Mouse (Mus musculus) forebrain, embryonic 14.5 days (tissue): ENCODE measurements around the gene Msi2. TPM values are rescaled to one million over a fixed set of nuclear protein-coding genes. Genes with fewer than 3 reads are reported as not detected.

Experiments
- ATAC-seq: fragments of 200-750 bp; cut with Nextera tagmentation; 2 replicates; pipeline ENCODE4 v1.8.0; 2017; ENCODE audit warnings: mild to moderate bottlenecking, moderate library complexity
- DNase-seq: peaks from one replicate; pipeline ENCODE4 v3.0.0-alpha.2; 2015; ENCODE audit warnings: low spot score
- H3K27ac ChIP-seq: fragments of 300-500 bp; sonication (generic); 2 replicates; pipeline ENCODE4 v1.5.1; 2014; ENCODE audit warnings: low read depth, mild to moderate bottlenecking, control low read depth, low read length, moderate library complexity
- H3K27me3 ChIP-seq: fragments of 300-500 bp; sonication (generic); replicated peaks from 2 replicates; pipeline ENCODE4 v1.6.1; 2014; ENCODE audit warnings: low read length, control low read depth, mixed read lengths; ENCODE audit not compliant: control insufficient read depth, insufficient read depth
- H3K36me3 ChIP-seq: fragments of 300-500 bp; sonication (generic); 2 replicates; pipeline ENCODE4 v1.6.1; 2014; ENCODE audit warnings: low read length, control low read depth; ENCODE audit not compliant: control insufficient read depth, insufficient read depth
- H3K4me1 ChIP-seq: fragments of 300-500 bp; sonication (generic); 2 replicates; pipeline ENCODE4 v1.6.1; 2014; ENCODE audit warnings: antibody characterized with exemption, low read length, control low read depth; ENCODE audit not compliant: control insufficient read depth, insufficient read depth
- H3K4me2 ChIP-seq: fragments of 300-500 bp; sonication (generic); 2 replicates; pipeline ENCODE4 v1.6.1; 2014; ENCODE audit warnings: mild to moderate bottlenecking, control low read depth, low read length
- H3K4me3 ChIP-seq: fragments of 300-500 bp; sonication (generic); 2 replicates; pipeline ENCODE4 v1.5.1; 2014; ENCODE audit warnings: low read depth, low read length, control low read depth
- H3K9ac ChIP-seq: fragments of 300-500 bp; sonication (generic); 2 replicates; pipeline ENCODE4 v1.6.1; 2014; ENCODE audit warnings: mild to moderate bottlenecking, low read length, control low read depth, moderate library complexity
- H3K9me3 ChIP-seq: fragments of 300-500 bp; sonication (generic); replicated peaks from 2 replicates; pipeline ENCODE4 v1.6.1; 2016; ENCODE audit warnings: low read length, control low read depth, mixed read lengths; ENCODE audit not compliant: control insufficient read depth
- WGBS: fragments of 180-500 bp; shearing (Covaris S2); extraction: QIAGEN DNeasy Blood & Tissue Kit; methylation state at CpG from one replicate; pipeline ENCODE4 v1.1.7; 2014; 5-methylcytosine and 5-hydroxymethylcytosine counted together
- polyA plus RNA-seq: library from polyadenylated mRNA; unstranded; fragments of >200 nt; fragmentation: Nextera tagmentation; extraction: Ambion mirVana; gene quantifications from 2 replicates; pipeline ENCODE4 v1.2.1, GENCODE M21; 2014

Msi2 gene
- polyA plus RNA-seq, 1 experiment from 2014 or later: 19.9 TPM

DNA sequence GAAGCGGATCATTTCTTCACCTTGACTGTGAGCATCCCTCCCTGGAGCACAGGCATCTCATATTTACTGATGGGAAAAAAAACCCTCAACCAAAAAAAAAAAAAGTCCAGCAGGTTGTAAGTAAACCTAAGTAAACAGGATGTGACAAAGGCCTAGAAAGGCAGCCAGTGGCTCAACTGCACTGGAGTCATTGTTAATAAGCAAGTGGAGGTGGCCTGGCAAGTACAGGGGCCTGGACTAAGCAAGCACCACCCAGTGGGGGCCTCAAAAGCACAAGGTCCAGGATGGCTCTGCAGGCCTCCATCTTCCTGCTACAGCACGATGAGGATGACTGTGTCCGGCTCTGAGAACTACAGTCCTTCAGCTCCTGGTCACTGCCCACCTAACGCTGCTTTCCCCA, 89.1 kb downstream of the Msi2 start:
- Histone ChIP-seq H3K4me1 (peaks cover 48% of the 10 kb centered on the region), H3K27me3 (no peaks in the 10 kb centered on the region), H3K4me2 (no peak overlapping the region), H3K27ac (peak overlapping the region; percentile 94), H3K9me3 (no peaks in the 10 kb centered on the region), H3K4me3 (no peak overlapping the region), H3K9ac (peak overlapping the region; percentile 45), H3K36me3 (no peaks in the 10 kb centered on the region)
- DNase-seq: no peak
- WGBS: 26% methylated on average over 4 of the region's 4 CpGs
- peak; percentile 33 for ATAC-seq

GRCm38 (mm10) chr11:88628676-88629075, 89.6 kb downstream of the Msi2 start:
- ATAC-seq: no peak
- no peak overlapping the region for H3K4me2 ChIP-seq
- WGBS: 51% methylated on average over 3 of the region's 3 CpGs
- peaks cover 53% of the 10 kb centered on the region for H3K4me1 ChIP-seq
- H3K9ac ChIP-seq: no peak overlapping the region
- H3K27ac ChIP-seq: peak overlapping the region; percentile 94
- H3K27me3 ChIP-seq: no peaks in the 10 kb centered on the region
- H3K4me3 ChIP-seq: no peak overlapping the region
- H3K9me3 ChIP-seq: no peaks in the 10 kb centered on the region
- no peak for DNase-seq
- no peaks in the 10 kb centered on the region for H3K36me3 ChIP-seq

- H3K4me2 ChIP-seq: no peak overlapping the region
- 74% methylated on average over 7 of the region's 7 CpGs for whole genome bisulfite sequencing
- H3K4me1 ChIP-seq: peaks cover 64% of the 10 kb centered on the region
- H3K9me3 ChIP-seq: no peaks in the 10 kb centered on the region
- H3K36me3 ChIP-seq: no peaks in the 10 kb centered on the region
- H3K4me3 ChIP-seq: no peak overlapping the region
- no peaks in the 10 kb centered on the region for H3K27me3 ChIP-seq
- no peak for DNase-seq
- no peak overlapping the region; the same call in 1 of the 2 replicates for H3K27ac ChIP-seq
- H3K9ac ChIP-seq: no peak overlapping the region
- no peak for ATAC-seq
Observed at GRCm38 (mm10) chr11:88627327-88627726, 91.0 kb downstream of the Msi2 start.

DNA sequence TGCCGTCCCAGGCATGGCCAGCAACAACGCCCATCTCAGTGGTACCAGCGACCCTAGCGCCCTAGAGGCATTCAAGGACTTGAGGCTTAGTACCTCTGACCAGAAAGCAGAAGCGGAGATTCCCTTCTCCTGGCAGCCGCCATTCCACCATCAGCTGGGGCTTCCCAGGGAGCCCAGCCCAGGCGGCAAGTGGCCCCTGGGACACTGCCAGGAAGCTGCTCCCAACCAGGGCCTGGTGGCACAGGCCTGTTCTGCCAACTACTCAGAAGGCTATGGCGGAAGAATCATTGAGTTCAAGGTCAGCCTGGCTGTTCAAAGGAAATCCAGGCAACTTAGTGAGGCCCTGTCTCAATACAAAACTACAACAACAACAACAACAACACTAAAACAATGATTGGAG, 91.7 kb downstream of the Msi2 start:
- no peak overlapping the region for H3K4me2 ChIP-seq
- no peak overlapping the region for H3K9ac ChIP-seq
- H3K4me1 ChIP-seq: peaks cover 67% of the 10 kb centered on the region
- no peak overlapping the region for H3K27ac ChIP-seq
- WGBS: 51% methylated on average over 8 of the region's 8 CpGs
- no peak overlapping the region for H3K4me3 ChIP-seq
- no peak for DNase-seq
- H3K9me3 ChIP-seq: no peaks in the 10 kb centered on the region
- no peaks in the 10 kb centered on the region for H3K36me3 ChIP-seq
- ATAC-seq: no peak
- no peaks in the 10 kb centered on the region for H3K27me3 ChIP-seq

DNA sequence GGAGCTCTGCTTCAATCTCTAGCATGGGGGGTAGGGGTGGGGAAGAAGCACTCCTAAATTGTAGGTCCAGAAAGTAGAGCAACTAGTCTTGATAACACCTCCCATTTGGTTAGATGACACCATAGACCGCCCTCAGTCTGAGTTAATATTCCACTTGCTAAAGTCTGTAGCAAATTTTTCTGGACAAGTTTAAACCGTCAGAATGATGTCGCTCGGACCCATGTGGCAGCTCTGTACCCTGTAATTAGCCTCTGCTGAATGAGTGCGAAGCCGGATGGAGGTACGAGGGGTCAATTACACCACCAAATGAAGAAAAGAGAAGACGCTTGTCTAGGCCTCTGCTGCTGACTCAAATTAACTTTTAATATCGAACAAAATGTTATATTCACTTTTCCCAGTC, 92.3 kb downstream of the Msi2 start:
- H3K9ac ChIP-seq: no peak overlapping the region
- H3K4me1 ChIP-seq: peaks cover 67% of the 10 kb centered on the region
- no peak overlapping the region for H3K4me2 ChIP-seq
- no peak overlapping the region for H3K27ac ChIP-seq
- H3K4me3 ChIP-seq: no peak overlapping the region
- H3K9me3 ChIP-seq: no peaks in the 10 kb centered on the region
- no peaks in the 10 kb centered on the region for H3K36me3 ChIP-seq
- ATAC-seq (no peak), DNase-seq (no peak)
- WGBS: 43% methylated on average over 9 of the region's 9 CpGs
- H3K27me3 ChIP-seq: no peaks in the 10 kb centered on the region

DNA sequence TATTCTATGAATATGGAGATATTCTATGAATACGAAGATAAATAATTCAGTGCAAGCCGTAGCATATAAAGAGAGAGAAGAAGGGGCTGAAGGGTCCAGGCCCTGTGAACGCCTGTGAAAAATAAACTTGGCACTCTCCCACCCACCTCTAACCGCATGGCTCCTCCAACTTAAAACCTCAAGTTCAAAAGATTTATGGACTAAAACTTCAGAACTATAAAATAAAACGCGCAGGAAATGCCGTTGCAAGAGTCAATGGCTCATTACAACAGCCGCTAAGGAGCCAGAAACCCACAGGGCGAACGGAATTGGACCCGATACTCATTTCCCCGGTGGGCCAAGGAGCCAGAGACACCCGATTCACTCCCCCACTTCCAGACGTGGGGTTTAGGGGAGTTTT, 93.2 kb downstream of the Msi2 start:
- ATAC-seq: no peak
- H3K27me3 ChIP-seq: no peaks in the 10 kb centered on the region
- no peak overlapping the region for H3K27ac ChIP-seq
- H3K4me1 ChIP-seq: peaks cover 72% of the 10 kb centered on the region
- no peaks in the 10 kb centered on the region for H3K9me3 ChIP-seq
- 76% methylated on average over 14 of the region's 14 CpGs for WGBS
- no peaks in the 10 kb centered on the region for H3K36me3 ChIP-seq
- no peak overlapping the region for H3K4me2 ChIP-seq
- no peak overlapping the region for H3K4me3 ChIP-seq
- H3K9ac ChIP-seq: no peak overlapping the region
- no peak for DNase-seq

DNA sequence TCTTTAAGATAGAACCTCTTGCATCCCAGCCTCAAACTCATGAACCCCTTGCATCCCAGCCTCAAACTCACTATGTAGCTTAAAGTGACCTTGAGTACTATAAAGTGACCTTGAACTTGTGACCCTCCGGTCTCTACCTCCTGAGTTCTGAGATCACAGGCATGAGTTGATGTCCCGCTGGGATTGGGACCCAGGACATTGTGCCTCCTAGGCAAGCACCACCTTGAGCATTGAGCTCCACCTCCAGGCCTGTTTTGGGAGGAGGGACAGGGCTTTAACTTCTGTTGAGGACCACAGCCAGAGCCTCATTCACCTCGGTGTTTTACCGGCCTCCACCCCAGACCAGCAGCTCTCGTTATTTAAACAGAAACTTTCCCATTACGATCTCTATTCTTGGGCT, 93.7 kb downstream of the Msi2 start:
- Histone ChIP-seq H3K4me3 (no peak overlapping the region), H3K27me3 (no peaks in the 10 kb centered on the region), H3K9ac (no peak overlapping the region), H3K4me2 (no peak overlapping the region), H3K27ac (no peak overlapping the region), H3K9me3 (no peaks in the 10 kb centered on the region), H3K36me3 (no peaks in the 10 kb centered on the region), H3K4me1 (peaks cover 74% of the 10 kb centered on the region)
- no peak for ATAC-seq
- no peak for DNase-seq
- 56% methylated on average over 6 of the region's 6 CpGs for WGBS

GRCm38 (mm10) chr11:88623671-88624070, 94.6 kb downstream of the Msi2 start:
- 81% methylated on average over 6 of the region's 6 CpGs for WGBS
- no peaks in the 10 kb centered on the region for H3K36me3 ChIP-seq
- H3K4me1 ChIP-seq: peaks cover 74% of the 10 kb centered on the region
- ATAC-seq: no peak
- no peak overlapping the region for H3K4me3 ChIP-seq
- H3K27me3 ChIP-seq: no peaks in the 10 kb centered on the region
- no peak for DNase-seq
- H3K4me2 ChIP-seq: no peak overlapping the region
- no peaks in the 10 kb centered on the region for H3K9me3 ChIP-seq
- H3K9ac ChIP-seq: no peak overlapping the region
- H3K27ac ChIP-seq: no peak overlapping the region

- Histone ChIP-seq H3K4me3 (no peak overlapping the region), H3K9me3 (no peaks in the 10 kb centered on the region), H3K4me1 (peaks cover 73% of the 10 kb centered on the region), H3K9ac (no peak overlapping the region), H3K36me3 (no peaks in the 10 kb centered on the region), H3K27me3 (no peaks in the 10 kb centered on the region), H3K27ac (0 out of 2 replicates have a peak overlapping the region, but pooled peaks have one; percentile 29), H3K4me2 (no peak overlapping the region)
- ATAC-seq (no peak), DNase-seq (no peak)
- WGBS: 49% methylated on average over 6 of the region's 6 CpGs
Observed at GRCm38 (mm10) chr11:88622496-88622895, 95.8 kb downstream of the Msi2 start.
